Mouse (Mus musculus): ENCODE results near the gene Pask.

Gene Pask

DNA sequence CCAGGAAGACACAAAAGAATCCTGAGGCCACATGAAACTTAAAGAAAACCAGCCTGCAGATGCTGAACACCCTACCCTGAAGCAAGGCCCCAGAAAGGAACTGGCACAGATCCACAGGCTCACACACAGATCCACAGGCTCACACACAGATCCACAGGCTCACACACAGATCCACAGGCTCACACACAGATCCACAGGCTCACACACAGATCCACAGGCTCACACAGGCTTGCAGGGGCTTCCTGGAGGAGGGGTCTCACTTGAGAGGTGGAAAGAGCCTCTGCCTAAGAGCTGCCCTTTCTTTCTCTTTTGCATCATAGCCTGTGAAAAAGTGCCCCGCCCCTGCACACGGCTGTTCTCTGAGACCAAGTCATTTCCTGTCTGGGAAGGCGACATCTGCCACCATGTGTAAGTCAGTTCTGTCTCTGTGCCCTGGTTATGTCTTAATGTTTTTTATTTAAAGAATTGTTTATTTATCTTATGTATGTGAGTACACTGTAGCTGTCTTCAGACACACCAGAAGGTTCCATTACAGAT, 53.5 kb downstream of the Pask start:
- DNase-seq (ENCODE audit: low spot score in 2 of 2): no peak

DNA sequence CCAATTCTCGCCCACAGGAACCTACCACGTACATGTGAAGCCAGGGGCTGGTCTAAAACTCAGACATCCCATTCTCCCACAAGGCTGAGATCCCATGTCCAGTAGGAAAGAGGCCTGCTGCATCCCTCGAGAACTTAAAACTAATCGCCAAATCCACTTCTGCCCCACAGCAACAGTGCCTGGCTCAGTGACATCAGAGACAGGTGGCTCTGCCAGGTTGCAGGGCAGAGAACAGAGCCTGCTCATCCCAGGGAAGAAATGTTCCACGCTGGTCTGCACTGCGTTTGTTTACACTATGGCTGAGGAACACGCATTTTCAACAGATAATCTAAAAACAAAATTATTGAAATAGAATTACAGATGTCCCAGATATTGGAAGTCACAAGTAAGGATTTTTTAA, 66.2 kb downstream of the Pask start:
- no peak for DNase-seq (ENCODE audit: low spot score in 2 of 2)

DNA sequence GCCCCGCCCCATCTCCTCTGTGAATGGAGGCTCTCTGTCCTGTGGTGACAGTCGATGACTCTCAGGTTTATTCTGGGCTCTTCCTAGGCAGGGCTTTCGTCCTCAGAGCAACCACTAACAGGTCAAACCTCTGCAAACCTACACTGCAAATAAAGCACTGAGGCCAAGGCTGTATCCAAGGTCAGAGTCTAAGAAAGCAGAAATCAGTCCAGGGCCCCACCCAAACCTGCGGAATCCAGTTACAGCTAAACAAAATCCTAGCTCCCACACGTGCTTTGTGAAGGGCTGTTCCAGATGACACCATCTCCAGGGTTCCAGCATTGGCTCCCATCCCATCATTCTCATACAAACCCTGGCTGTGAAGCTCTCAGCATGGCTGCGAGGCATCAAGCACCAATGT, 67.7 kb downstream of the Pask start:
- no peak for DNase-seq (ENCODE audit: low spot score in 2 of 2)

DNA sequence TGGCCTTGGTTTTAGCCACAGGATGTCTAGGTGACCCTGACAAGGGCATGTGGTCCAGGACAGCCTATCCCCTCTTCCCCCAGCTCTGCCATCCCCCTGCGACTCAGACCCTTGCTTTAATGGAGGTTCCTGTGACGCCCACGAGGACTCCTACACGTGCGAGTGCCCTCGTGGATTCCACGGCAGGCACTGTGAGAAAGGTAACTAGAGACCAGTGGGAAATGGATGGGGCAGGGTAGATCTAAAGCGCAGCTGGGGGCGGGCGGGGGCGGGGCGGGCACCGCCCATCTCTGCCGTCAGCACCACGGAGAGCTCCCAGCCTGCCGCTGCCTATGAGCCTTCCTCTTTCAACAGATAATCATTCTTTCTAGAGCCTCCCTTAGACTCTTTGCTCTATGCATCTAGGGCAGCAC, 70.9 kb downstream of the Pask start:
- peak in 1 of 2 experiments; percentile 18 for DNase-seq (ENCODE audit: low spot score in 2 of 2)

DNA sequence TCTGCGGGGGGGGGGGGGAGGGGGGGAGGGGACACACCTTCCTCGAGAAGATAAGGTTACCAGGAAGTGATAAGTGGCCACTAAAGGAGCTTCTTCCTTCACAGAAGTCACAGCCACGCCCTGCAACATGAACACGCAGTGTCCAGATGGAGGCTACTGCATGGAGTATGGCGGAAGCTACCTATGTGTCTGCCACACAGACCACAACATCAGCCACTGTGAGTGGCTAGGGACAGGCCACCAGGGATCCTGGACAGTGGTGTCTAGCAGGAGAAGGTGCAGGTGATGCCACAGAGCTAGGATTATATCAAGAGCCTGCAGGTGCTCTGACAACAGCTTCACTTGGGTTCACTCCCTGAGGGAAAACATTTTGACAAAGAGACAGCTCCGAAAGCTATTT, 71.5 kb downstream of the Pask start:
- peak in 1 of 2 experiments; percentile 6 for DNase-seq (ENCODE audit: low spot score in 2 of 2)

DNA sequence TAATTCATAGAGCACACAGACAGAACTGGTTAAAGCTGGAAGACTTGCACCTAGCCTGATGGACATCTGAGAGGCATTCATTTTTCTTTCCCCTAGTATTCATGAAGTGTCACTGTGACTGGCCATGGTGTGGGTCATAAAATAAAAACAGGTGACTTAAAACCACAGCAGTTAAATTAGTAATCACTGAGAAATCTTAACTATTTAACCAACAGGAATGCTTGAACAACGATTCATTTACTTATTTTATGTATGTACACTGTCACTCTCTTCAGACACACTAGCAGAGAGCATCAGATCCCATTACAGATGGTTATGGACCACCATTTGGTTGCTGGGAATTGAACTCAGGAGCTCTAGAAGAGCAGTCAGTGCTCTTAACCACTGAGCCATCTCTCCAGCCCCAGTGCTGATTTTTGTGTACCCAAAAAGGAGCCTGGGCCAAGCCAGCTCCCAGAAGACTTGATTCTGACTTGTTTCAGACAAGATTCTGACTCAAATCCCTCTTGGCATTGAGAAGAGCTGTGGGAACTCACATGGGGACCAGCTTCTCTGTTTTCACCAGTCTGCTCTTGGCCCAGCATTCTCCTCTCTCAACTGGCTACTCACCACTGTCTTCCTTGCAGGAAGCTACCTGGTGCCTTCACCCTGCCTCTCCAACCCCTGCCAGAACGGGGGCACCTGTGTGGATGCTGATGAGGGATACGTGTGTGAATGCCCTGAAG, 72.6 kb downstream of the Pask start:
- peak in 1 of 2 experiments; percentile 14 for DNase-seq (ENCODE audit: low spot score in 2 of 2)

DNA sequence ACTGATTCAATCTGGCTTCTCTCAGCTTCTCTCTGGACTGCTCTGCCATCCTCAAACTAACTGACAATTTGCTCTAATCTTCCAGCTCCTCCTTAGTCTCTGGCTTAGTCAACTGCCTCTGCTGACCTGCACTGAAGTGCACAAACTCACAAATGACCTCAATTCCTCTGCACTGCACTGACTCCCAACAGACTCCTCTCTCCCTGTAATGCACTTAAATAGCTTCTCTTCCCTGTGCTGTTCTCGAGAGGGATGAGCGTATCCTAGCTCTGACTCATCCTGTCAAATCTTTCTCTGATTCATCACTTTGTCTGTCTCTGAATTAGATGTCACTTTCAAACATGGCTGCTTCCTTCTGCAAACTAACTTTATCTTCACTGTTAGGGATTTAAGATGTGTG, 75.0 kb downstream of the Pask start:
- DNase-seq (ENCODE audit: low spot score in 2 of 2): no peak

DNA sequence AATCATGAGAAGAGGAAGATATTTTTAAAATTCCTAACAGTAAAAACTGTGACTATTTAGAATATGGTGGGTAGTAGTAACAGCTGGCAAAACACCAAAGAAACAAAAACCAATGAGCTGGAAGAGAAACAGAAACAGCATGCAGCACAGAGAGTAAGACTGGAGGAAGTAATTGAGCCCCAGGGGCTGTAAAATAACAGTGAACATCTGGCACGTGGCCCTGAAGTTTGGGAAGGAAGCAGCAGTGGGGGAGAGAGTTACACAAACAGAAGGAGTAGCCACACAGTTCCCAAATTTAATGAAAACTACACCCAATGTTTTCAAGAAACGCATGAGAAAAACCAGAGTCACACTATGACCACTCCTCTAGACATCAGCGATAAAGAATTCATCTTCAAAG, 76.1 kb downstream of the Pask start:
- peak in 1 of 2 experiments; percentile 4 for DNase-seq (ENCODE audit: low spot score in 2 of 2)

Data from cerebellum, postnatal 4 days (tissue).